Mouse (Mus musculus): ENCODE data around the gene Vwce.

Gene Vwce

GRCm38 (mm10) chr19:10634106-10634871 is at the start of gene Vwce:
TSS of gene Vwce (plus strand) at chr19:10634213.
- DNase-seq (ENCODE audit: low spot score), result peak; percentile 5

GRCm38 (mm10) chr19:10585112-10585511 is 48.9 kb upstream of the Vwce start:
- DNase-seq (ENCODE audit: low spot score), result no peak

DNA sequence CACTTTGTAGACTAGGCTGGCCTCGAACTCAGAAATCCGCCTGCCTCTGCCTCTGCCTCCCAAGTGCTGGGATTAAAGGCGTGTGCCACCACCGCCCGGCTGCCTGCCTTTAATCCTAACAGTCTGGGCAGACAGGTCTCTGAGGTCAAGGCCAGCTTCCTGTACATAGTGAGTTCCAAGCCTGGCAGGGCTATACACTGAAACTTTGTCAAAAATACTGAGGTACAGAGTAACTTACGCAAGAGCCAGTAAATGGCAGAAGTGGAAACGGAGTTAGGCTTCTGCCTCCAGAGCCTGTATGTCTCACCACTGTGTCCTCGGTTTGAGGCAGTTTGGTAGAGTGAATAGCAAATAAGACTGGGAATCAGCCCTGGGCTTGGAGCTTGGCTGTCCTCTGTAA is 46.8 kb upstream of the Vwce start:
- DNase-seq (ENCODE audit: low spot score), result no peak

- DNase-seq (ENCODE audit: low spot score), result no peak
These were observed 44.7 kb upstream of the Vwce start for GRCm38 (mm10) chr19:10589127-10589857.

DNA sequence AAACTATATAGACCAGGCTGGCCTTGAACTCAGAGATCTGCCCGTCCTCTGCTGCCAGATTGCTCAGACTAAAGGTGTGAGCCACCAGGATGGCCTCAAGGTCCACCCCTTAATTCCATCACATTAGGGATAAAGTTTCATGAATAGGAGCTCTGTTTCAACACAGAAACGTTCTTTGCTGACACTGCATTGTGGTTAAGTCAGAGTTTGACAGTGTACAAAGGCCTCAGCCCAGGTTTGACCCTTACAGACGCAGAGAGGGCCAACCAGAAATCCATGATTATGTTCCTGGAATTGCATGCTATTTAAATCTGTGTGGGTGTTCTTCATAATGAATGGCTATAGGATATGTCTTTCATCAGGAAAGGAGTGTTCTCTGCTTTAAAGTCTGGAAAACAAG is 43.7 kb upstream of the Vwce start:
- no peak for DNase-seq (ENCODE audit: low spot score)

DNA sequence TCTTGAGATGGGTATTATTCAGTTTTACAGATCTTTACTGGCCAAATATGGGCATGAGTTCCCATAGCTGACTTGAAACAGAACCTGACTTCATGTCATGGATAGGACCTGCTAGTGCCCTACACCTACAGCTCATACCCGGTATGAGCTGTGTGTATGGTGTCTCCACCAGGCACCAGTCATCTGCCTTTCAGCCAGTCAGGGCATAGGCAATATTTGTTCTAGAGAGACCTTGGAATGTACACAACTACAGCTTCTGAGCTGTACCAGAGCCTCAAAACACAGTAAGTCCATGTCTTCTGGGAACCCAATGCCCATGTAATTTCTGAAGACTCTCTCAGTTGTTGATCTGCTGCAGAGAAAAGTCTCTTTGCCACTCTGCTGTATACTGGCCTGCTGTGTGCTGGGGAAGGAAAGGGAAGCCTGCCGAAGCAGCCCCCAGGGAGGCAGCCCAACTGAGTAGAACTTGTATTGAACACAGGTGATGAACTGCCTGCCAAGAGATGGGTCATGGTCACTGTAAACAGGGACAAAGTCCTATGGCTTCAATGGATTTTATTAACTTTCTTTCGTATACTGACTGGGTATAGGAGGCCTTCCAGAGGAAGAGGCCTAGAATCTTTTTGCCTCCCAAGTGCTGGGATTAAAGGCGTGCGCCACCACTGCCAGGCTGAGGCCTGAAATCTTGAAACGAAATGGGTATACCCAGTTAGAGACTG is 42.2 kb upstream of the Vwce start:
- no peak for DNase-seq (ENCODE audit: low spot score)

DNA sequence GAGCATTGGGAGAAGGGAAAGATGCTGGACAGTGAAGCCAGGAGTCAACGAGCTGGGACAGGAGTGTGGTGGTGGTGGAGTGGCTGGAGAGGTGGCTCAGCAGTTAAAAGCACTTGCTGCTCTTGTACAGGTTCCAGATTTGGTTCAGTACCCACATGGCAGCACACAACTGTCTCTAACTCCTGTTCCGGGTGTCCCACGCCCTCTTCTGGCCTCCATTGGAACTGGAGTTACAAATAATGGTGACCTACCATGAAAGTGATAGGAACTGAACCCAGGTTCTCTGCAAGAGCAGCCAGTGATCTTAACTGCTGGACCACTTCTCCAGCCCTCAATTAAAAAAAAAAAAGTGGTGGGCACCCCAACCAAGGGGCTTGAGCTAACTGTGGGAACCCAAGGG is 35.8 kb upstream of the Vwce start:
- no peak for DNase-seq (ENCODE audit: low spot score)

DNA sequence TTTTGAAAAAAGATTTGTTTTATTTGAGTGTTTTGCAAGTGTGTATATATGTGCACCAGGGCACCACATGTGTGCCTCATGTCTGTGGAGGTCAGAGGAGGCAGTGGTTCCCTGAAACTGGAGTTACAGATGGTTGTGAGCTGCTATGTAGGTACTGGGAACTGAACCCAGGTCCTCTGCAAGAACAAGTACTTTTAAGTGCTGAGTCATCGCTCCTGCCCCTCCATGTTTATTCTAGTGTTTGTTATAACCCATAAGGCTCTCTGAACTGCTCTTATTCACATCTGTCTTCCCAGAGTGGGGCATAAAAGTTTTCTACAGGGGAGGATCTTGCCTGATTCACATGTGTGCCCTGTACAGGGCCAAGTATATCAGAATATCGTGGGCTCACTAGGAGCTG is 34.4 kb upstream of the Vwce start:
- DNase-seq (ENCODE audit: low spot score), result no peak

DNA sequence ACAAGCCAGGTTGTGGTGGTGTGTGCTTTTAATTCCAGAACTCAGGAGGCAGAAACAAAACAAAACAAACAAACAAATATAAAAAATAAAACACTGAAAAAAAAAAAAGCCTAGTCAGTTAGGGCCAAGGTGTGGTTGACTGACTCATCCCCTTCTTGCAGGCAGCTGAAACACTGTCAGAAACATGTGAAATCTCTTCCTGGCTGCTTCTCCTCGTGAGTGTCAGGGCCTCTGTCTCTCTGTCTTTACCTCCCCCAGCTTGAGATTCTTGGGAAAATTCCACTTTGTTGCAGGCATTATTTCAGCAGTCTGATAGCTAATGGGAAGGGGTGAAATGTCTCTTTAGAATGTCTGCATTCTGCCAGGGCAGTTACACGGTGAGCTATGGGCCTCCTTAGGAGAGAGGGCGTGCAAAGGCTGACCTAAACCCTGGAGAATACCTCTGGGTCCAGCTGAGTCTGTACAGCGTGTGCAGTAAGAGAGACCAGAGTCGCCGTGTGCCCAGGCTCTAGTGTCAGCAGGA is 31.7 kb upstream of the Vwce start:
- DNase-seq (ENCODE audit: low spot score), result no peak

- DNase-seq (ENCODE audit: low spot score), result peak; percentile 64
These were observed 31.2 kb upstream of the Vwce start for GRCm38 (mm10) chr19:10602787-10603186.

GRCm38 (mm10) chr19:10603660-10604523 is 30.1 kb upstream of the Vwce start:
- no peak for DNase-seq (ENCODE audit: low spot score)

- no peak for DNase-seq (ENCODE audit: low spot score)
These were observed 29.5 kb upstream of the Vwce start for GRCm38 (mm10) chr19:10604534-10604933.

DNA sequence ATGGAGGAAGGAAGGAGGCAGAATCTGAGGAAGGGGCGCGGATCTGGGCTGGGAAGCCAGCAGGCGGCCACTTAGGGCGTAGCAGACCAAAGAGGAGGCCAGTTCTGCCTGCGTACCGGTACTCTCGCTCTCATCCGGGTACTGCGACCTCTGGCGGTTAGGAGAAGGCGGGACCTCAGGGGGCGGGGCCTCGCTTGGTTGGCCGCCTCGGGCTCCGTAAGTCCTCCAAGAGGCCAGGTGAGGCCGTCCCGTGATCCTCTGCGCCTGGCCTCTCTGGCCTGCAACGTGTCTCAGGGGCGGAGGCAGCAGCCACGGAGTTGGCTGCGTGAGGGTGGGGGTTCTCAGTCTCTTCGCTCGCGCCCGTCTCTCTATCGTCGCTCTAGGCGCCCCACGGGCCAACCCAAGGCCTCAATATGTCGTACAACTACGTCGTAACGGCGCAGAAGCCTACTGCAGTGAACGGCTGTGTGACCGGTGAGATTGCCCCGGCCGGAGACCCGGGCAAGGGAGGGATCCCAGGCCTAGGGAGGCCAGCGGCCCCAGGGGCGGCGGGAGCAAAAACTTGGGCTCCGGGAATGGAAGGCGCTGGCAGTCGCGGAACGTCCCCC is 28.6 kb upstream of the Vwce start, which contains the start of the genes Ddb1 and Tkfc:
Ddb1 (plus strand) TSS at position 35 of the 608 bp plus-strand sequence.
Tkfc (minus strand) TSS at position 362 of the 608 bp plus-strand sequence.
- peak; percentile 96 for DNase-seq (ENCODE audit: low spot score)

DNA sequence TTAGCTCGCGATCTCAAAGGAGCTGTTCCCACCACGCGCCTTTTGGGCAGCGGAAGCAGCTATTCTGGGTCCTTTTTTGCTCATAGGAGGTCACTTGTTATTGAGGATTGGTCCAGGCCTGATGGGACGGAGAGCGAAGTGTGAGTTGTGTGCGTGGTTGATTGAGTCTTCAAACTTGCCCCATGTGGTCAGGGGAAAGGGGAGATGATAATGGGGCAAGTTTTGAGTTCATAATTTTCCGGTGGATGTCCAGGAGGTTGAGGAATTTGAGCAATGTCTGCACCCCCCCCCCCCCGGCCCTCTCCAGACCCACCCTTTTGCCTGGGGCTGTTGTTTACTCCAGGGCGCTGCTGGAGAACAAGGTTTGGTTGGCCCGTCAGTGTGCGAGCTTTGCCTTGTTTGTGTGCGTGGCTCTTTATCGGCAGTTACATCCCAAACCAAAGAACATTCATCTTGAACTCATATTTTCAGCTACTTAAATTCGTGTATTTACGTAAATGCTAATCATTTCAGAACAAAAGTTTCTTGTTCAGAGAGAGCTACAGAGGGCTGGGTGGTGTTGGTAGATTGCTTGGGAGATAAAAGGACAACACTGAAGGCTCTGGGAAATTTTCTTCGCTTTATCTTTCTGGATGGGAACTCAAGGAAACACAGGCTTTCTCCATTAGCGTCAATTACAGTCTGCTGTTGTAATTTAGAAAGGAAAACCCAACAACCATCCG is 28.0 kb upstream of the Vwce start:
- DNase-seq (ENCODE audit: low spot score), result no peak

- DNase-seq (ENCODE audit: low spot score), result no peak
These were observed 25.3 kb upstream of the Vwce start for GRCm38 (mm10) chr19:10608573-10609240.

- peak; percentile 9 for DNase-seq (ENCODE audit: low spot score)
These were observed 882 bp downstream of the Vwce start for GRCm38 (mm10) chr19:10634872-10635318.

GRCm38 (mm10) chr19:10637840-10638239 is 3.8 kb downstream of the Vwce start:
- DNase-seq (ENCODE audit: low spot score), result no peak

DNA sequence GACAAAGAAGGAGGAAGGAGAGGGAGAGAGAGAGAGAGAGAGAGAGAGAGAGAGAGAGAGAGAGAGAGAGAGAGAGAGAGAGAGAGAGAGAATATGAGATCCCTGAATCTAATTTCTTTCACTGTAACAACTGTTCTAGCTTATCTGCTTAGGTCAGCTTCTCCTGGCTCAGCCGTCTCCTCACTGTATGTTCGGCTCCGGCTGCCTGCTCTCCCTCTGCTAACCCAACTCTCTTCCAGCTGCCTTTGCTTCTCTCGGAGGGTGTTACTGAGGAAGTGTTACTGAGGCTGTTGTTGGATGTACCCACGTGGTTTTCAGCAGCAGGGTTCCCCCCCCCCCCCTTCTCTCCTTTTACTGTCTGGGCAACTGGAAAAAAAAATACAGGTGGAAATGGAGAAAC is 6.1 kb downstream of the Vwce start:
- no peak for DNase-seq (ENCODE audit: low spot score)

- DNase-seq (ENCODE audit: low spot score), result no peak
These were observed 6.8 kb downstream of the Vwce start for GRCm38 (mm10) chr19:10640589-10641378.

All from ovary, postnatal 10 days (tissue).